Mouse (Mus musculus) hindbrain, embryonic 15.5 days (tissue): Measurements from ENCODE around the gene Mprip. TPM values are rescaled to one million over a fixed set of nuclear protein-coding genes. Genes with fewer than 3 reads are reported as not detected.

Experiments used
- ATAC-seq: fragments of 200-750 bp; cut with Nextera tagmentation; 2 replicates; pipeline ENCODE4 v1.8.0; 2017; ENCODE audit warnings: low read depth, moderate number of reproducible peaks, moderate TSS enrichment; ENCODE audit not compliant: low FRiP score
- H3K27ac ChIP-seq: fragments of 300-500 bp; sonication (generic); replicated peaks from 2 replicates; pipeline ENCODE4 v1.5.1; 2015; ENCODE audit warnings: mild to moderate bottlenecking, inconsistent platforms
- H3K27me3 ChIP-seq: fragments of 300-500 bp; sonication (generic); 2 replicates; pipeline ENCODE4 v1.6.1; 2015; ENCODE audit warnings: control low read depth, inconsistent platforms
- H3K36me3 ChIP-seq: fragments of 300-500 bp; sonication (generic); 2 replicates; pipeline ENCODE4 v1.6.1; 2015; ENCODE audit warnings: control low read depth, inconsistent platforms
- H3K4me1 ChIP-seq: fragments of 300-500 bp; sonication (generic); replicated peaks from 2 replicates; pipeline ENCODE4 v1.6.1; 2015; ENCODE audit warnings: control low read depth, inconsistent platforms
- H3K4me2 ChIP-seq: fragments of 300-500 bp; sonication (generic); 2 replicates; pipeline ENCODE4 v1.6.1; 2015; ENCODE audit warnings: moderate library complexity, mild to moderate bottlenecking, inconsistent platforms
- H3K4me3 ChIP-seq: fragments of 300-500 bp; sonication (generic); 2 replicates; pipeline ENCODE4 v1.5.1; 2015; ENCODE audit warnings: mild to moderate bottlenecking, inconsistent platforms
- H3K9ac ChIP-seq: fragments of 300-500 bp; sonication (generic); 2 replicates; pipeline ENCODE4 v1.6.1; 2015; ENCODE audit warnings: inconsistent platforms
- H3K9me3 ChIP-seq: fragments of 300-500 bp; sonication (generic); 2 replicates; pipeline ENCODE4 v1.6.1; 2016; ENCODE audit warnings: control low read depth, inconsistent platforms
- WGBS: fragments of 180-500 bp; shearing (Covaris S2); methylation state at CpG from one replicate; pipeline ENCODE4 v1.1.7; 2015; 5-methylcytosine and 5-hydroxymethylcytosine counted together
- polyA plus RNA-seq: library from polyadenylated mRNA; unstranded; fragments of >200 nt; fragmentation: Nextera tagmentation; extraction: Ambion mirVana; gene quantifications from 2 replicates; pipeline ENCODE4 v1.2.1, GENCODE M21; 2015

Gene Mprip
- polyA plus RNA-seq, 1 experiment from 2014 or later: 80.4 TPM

DNA sequence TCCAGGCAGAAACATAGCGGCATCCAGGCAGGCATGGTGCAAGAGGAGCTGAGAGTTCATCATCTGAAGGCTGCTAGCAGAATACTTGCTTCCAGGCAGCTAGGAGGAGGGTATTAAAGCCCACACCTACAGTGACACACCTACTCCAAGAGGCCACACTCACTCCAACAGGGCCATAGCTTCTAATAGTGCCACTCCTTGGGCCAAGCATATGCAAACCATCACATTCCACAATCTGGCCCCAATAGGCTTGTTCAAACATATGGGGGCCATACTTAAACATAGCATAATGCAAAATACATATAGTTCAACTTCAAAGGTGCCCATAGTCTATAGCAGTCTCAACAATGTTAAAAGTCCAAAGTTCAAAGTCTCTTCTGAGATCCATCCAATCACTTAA is 128.2 kb downstream of the Mprip start:
- no peaks in the 10 kb centered on the region for H3K27me3 ChIP-seq
- no peak overlapping the region for H3K4me3 ChIP-seq
- no peak overlapping the region for H3K9ac ChIP-seq
- ATAC-seq: no peak
- no peak overlapping the region for H3K27ac ChIP-seq
- H3K36me3 ChIP-seq: peaks cover 32% of the 10 kb centered on the region
- H3K4me2 ChIP-seq: no peak overlapping the region
- H3K9me3 ChIP-seq: no peaks in the 10 kb centered on the region
- WGBS: 97% methylated on average over 1 of the region's 1 CpGs
- peaks cover 10% of the 10 kb centered on the region for H3K4me1 ChIP-seq

DNA sequence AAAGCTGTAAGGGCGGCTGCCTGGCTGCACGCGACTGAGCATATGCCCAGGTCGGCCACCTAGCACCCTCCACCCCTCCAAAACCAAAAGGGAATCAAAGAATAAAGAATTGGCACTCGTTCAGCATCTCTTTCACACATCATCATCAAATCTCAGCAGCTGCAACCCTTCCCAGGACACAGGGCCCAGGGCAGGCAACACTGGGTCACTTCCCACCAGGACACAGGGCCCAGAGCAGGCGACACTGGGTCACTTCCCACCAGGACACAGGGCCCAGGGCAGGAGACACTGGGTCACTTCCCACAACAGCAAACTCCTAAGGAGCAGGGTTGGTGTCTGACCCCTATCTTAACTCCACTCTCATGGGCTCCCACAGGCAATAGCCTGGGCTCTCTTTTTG is 132.3 kb downstream of the Mprip start:
- Histone ChIP-seq H3K27me3 (no peaks in the 10 kb centered on the region), H3K4me1 (no peaks in the 10 kb centered on the region), H3K4me2 (no peak overlapping the region), H3K9me3 (no peaks in the 10 kb centered on the region), H3K36me3 (peaks cover 72% of the 10 kb centered on the region), H3K4me3 (no peak overlapping the region), H3K9ac (no peak overlapping the region), H3K27ac (no peak overlapping the region)
- ATAC-seq: no peak
- WGBS: 93% methylated on average over 6 of the region's 6 CpGs

DNA sequence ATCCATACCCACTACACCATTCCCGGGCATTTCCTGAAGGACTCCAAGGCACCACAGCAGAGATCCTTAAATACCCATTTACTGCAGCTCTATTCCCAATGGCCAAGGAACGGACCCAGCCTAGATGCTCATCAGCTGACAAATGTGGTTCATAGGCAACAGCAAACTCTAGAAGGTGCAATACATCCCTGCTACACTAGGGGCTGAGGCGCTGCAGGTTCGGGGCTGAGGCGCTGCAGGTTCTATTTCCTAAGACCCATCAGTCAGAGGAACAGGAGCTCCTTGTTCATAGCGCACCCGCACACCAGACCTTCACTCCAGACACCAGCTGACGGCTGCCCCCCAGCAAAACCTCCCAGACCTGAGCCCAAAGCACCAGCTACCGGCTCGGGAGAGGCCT is 139.3 kb downstream of the Mprip start:
- Histone ChIP-seq H3K4me3 (no peak overlapping the region), H3K4me1 (no peaks in the 10 kb centered on the region), H3K9ac (no peak overlapping the region), H3K36me3 (peaks cover 82% of the 10 kb centered on the region), H3K27ac (no peak overlapping the region), H3K27me3 (no peaks in the 10 kb centered on the region), H3K9me3 (no peaks in the 10 kb centered on the region), H3K4me2 (no peak overlapping the region)
- 94% methylated on average over 10 of the region's 10 CpGs for WGBS
- ATAC-seq: no peak

DNA sequence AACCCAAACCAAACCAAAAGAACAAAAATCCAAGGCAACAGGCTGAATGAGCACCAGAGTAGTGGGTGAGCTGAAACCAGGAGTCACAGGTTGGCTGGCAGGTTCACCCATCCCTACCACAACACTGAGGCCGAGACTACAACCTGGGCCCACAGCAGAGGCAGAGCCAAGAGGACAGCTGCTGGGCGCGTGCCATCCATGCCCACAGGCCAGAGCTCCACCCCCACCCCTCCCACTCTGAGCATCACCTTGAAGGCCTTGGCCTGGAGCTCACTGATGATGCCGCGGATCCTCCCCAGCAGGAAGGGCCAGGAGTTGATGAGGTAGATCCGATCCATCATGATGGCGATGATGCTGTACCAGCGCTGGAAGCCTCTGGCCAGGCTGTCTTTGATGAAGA is 140.8 kb downstream of the Mprip start:
- no peak overlapping the region for H3K27ac ChIP-seq
- H3K9me3 ChIP-seq: no peaks in the 10 kb centered on the region
- no peak overlapping the region for H3K9ac ChIP-seq
- H3K4me2 ChIP-seq: no peak overlapping the region
- 97% methylated on average over 8 of the region's 8 CpGs for WGBS
- H3K27me3 ChIP-seq: no peaks in the 10 kb centered on the region
- no peak overlapping the region for H3K4me3 ChIP-seq
- ATAC-seq: no peak
- H3K36me3 ChIP-seq: peaks cover 74% of the 10 kb centered on the region
- no peaks in the 10 kb centered on the region for H3K4me1 ChIP-seq

DNA sequence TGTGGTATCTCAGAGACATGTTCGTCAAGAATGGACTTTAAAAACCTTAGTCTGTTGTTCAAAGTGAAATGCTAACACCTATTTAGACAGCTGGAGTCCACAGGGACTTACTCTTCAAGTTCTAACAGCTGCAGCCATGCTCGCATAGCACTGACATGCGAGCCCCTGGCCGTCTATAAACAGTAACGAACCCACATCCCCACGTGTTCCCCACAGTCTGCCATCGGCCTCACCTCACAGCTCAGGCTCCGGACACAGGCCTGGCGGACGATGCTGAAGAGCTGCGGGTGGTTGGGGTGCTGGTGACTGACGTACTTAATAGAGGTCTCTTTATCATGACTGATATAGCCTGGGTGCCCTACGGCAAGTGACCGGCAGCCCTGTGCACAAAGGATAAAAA is 142.4 kb downstream of the Mprip start:
- WGBS: 92% methylated on average over 14 of the region's 14 CpGs
- no peak overlapping the region for H3K27ac ChIP-seq
- H3K4me3 ChIP-seq: no peak overlapping the region
- peaks cover 66% of the 10 kb centered on the region for H3K36me3 ChIP-seq
- no peaks in the 10 kb centered on the region for H3K27me3 ChIP-seq
- no peak overlapping the region for H3K9ac ChIP-seq
- H3K4me1 ChIP-seq: peaks cover 9% of the 10 kb centered on the region
- H3K4me2 ChIP-seq: no peak overlapping the region
- ATAC-seq: no peak
- H3K9me3 ChIP-seq: no peaks in the 10 kb centered on the region

DNA sequence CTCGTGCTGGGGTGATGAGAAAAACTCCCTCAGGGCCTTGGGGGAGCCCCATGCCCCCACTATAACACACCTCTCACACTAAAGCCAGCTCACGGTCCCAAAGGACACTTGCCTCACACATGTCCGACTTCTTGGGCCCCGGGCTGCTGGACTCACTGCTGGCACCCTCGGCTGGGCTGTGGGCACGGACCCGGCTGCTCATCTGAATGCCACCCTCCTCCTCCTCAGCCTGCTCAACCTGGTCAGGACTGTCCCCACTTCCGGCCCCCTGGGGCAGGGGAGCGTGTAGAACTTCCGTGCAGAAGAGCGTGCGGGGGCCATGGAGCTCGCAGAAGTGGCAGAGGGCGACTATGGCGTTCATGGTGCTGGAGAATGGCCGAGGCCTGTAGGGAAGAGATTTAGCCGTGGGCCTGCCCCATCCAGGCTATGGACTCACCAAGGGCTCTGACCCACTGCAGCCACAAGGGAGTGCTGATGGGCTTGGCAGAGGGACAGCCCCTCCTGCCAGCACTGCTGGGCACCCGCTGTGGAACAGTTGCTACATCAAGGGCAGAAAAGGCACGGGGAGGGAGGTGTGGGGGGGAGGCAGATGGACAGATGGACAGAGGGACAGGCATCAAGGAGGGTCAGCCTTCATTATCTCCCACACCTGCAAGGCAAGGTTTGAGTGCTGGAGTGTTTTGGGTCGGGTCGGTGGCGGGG is 143.5 kb downstream of the Mprip start:
- Histone ChIP-seq H3K27ac (no peak overlapping the region), H3K4me1 (peaks cover 16% of the 10 kb centered on the region), H3K4me2 (no peak overlapping the region), H3K9ac (no peak overlapping the region), H3K4me3 (no peak overlapping the region), H3K36me3 (peaks cover 55% of the 10 kb centered on the region), H3K9me3 (no peaks in the 10 kb centered on the region), H3K27me3 (no peaks in the 10 kb centered on the region)
- no peak for ATAC-seq
- WGBS: 90% methylated on average over 22 of the region's 22 CpGs

DNA sequence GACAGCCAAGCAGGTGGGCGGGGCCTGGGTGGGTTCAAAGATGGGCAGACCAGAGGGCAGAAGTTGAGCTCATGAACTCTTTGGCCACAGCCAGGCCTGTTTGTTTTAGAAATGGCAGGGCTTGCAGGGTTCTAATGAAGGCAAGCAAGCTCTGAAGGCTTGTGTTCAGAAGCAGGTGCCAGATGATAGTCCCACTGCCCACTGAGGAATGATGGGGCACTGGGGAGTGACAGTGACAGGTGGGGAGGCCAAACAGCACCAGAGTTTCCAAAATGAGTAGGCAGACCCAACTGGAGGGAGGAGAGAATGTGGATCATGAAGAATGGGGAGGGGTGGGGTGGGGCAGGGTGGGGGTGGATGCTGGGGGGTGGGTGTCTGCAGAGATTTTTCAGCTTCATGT is 144.2 kb downstream of the Mprip start:
- H3K4me2 ChIP-seq: no peak overlapping the region
- H3K27ac ChIP-seq: no peak overlapping the region
- H3K27me3 ChIP-seq: no peaks in the 10 kb centered on the region
- no peak overlapping the region for H3K9ac ChIP-seq
- peaks cover 48% of the 10 kb centered on the region for H3K36me3 ChIP-seq
- no peak for ATAC-seq
- H3K4me3 ChIP-seq: no peak overlapping the region
- H3K4me1 ChIP-seq: peaks cover 16% of the 10 kb centered on the region
- H3K9me3 ChIP-seq: no peaks in the 10 kb centered on the region
- 100% methylated on average over 1 of the region's 1 CpGs for WGBS

DNA sequence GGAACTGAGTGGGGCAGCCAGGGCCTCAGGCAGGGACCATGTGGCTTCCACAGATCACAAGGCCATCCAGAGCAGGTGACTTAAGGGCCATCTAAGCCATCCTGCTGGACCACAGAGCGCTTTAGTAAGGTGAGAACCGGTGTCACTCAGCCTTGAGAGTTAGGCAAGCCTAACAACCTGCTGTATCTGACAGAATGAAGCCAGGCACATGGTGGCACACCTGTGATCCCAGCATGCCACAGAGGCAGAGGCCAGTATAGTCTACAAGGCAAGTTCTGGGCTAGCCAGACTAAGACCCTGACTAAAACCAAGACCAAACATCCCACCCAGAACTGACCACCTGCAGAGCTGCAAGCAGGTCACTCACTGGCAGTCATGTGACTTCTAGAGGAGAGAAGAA is 144.6 kb downstream of the Mprip start:
- 100% methylated on average over 2 of the region's 2 CpGs for WGBS
- H3K4me2 ChIP-seq: no peak overlapping the region
- H3K4me3 ChIP-seq: no peak overlapping the region
- H3K27me3 ChIP-seq: no peaks in the 10 kb centered on the region
- no peak overlapping the region for H3K9ac ChIP-seq
- H3K4me1 ChIP-seq: peaks cover 16% of the 10 kb centered on the region
- no peak overlapping the region for H3K27ac ChIP-seq
- no peak for ATAC-seq
- peaks cover 44% of the 10 kb centered on the region for H3K36me3 ChIP-seq
- H3K9me3 ChIP-seq: no peaks in the 10 kb centered on the region

- H3K9me3 ChIP-seq: no peaks in the 10 kb centered on the region
- H3K4me2 ChIP-seq: peak overlapping the region; percentile 83
- H3K27me3 ChIP-seq: no peaks in the 10 kb centered on the region
- peaks cover 21% of the 10 kb centered on the region for H3K36me3 ChIP-seq
- ATAC-seq: no peak
- 64% methylated on average over 14 of the region's 14 CpGs for WGBS
- peaks cover 19% of the 10 kb centered on the region for H3K4me1 ChIP-seq
- H3K4me3 ChIP-seq: peak overlapping the region; percentile 68
- peak overlapping the region; percentile 93; the same call in 1 of the 2 replicates for H3K9ac ChIP-seq
- H3K27ac ChIP-seq: no peak overlapping the region
Measured at GRCm38 (mm10) chr11:59808170-59808960, 147.3 kb downstream of the Mprip start.

DNA sequence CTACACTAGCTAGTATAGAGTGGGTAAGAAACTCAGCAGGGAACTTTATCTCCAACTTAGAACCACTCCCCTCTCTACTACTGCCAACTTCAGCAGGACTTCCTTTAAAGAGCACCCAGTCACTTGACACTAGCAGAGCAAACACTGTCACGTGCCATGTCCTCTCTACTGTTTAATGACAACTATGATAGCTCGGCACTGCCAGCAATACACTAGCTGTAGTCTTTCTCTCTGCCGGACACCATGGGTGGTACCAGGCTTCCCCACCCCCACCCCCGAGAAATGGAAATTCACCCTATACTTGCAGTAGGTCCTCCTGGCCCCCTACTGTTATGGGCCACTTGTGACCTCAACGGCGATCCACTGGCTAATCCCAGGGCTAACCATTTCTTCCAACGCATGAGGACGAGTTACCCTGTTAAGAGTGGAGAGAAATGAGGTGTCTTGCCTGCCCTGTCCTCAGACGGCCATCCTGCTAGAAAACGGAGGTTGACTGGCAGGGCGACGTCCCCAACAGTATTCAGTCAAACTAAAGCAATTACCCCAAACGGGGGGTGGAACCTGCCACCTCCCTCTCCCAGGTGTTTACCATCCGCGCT is 148.1 kb downstream of the Mprip start:
- WGBS: 0% methylated on average over 15 of the region's 15 CpGs
- Histone ChIP-seq H3K36me3 (peaks cover 15% of the 10 kb centered on the region), H3K4me1 (peaks cover 19% of the 10 kb centered on the region), H3K27me3 (no peaks in the 10 kb centered on the region), H3K4me3 (peak overlapping the region; percentile 68), H3K4me2 (peak overlapping the region; percentile 83), H3K27ac (peak overlapping the region; percentile 100), H3K9me3 (no peaks in the 10 kb centered on the region), H3K9ac (peak overlapping the region; percentile 93)
- ATAC-seq: peak; percentile 33; the same call in 1 of the 2 replicates

DNA sequence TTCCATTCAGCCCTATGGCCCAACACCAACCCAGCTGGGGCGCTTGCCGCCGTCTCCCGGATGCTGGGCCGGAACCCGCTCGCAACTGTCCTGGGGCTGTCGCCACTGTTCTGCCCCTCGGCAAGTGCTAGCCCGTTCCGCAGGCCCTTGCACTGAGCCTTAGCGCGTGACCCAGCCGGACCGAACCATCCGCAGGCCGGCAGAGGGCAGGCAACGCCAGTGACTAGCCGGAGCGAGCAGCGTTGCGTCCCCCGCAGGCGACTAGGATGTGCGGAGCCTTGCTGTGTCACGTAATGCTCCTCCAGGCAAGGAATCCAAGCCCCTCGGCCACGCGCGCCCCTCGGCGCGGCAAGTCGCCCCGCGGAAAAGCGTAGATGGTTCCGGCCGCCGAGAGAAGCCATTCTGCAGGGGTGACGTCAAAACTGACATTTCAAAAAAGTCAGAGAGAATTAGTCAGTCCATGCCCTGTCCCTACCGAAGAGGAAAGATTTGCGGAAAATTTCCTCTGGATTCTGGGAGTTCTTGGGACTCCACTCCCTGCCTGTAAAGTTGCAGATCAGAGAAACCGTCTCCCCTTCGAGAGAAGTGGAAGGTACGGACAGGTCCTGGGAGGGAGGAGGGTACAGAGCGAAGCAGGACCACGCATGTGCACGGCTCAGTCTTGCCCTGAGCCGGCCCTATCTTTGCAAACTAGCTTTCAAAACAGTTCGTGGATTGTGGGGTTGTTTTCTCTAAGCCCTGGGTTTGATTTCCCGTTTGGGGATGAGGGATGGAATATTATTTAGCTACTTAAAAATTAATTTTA is 148.8 kb downstream of the Mprip start, which contains the start of gene Flcn:
Gene Flcn, minus strand, starts transcription at position 347 of the 805 bp plus-strand sequence.
- peak within 1 kb of the TSS; percentile 100 for H3K27ac ChIP-seq
- H3K36me3 ChIP-seq: peaks cover 14% of the 10 kb centered on the region
- H3K4me3 ChIP-seq: peak within 1 kb of the TSS; percentile 68
- H3K4me1 ChIP-seq: peaks cover 19% of the 10 kb centered on the region
- no peaks in the 10 kb centered on the region for H3K27me3 ChIP-seq
- H3K4me2 ChIP-seq: peak within 1 kb of the TSS; percentile 83
- peak within 1 kb of the TSS; percentile 93 for H3K9ac ChIP-seq
- WGBS: under 1% methylated on average over 52 of the region's 52 CpGs
- ATAC-seq: peak; percentile 96
- no peaks in the 10 kb centered on the region for H3K9me3 ChIP-seq
